Mouse (Mus musculus): ENCODE measurements around the gene Prss43.

- TF ChIP-seq CTCF (IDR thresholded peaks at IDR 0.05; ENCODE audit: low read depth), result no peak
- no peak for TF ChIP-seq EP300 (optimal IDR thresholded peaks at IDR 0.05)
Observed at GRCm38 (mm10) chr9:110810051-110810450, 16.4 kb upstream of the Prss43 start.

All from stomach, postnatal 0 days (tissue).